Mouse (Mus musculus): ENCODE measurements around the gene Fign. TPM values are rescaled to one million over a fixed set of nuclear protein-coding genes. Genes with fewer than 3 reads are reported as not detected.

Fign gene
- polyA plus RNA-seq, 1 experiment from 2014 or later, result 2.0 TPM

GRCm38 (mm10) chr2:64083853-64084427 lies 13.9 kb downstream of the Fign start:
- TF ChIP-seq EP300 (IDR thresholded peaks at IDR 0.05) (no peak), CTCF (IDR thresholded peaks at IDR 0.05) (no peak)
- no peak for DNase-seq (ENCODE audit: low spot score)
- H3K4me3 ChIP-seq (ENCODE audit: low read depth, low read length), result no peak overlapping the region
- no peaks in the 10 kb centered on the region for H3K4me1 ChIP-seq (ENCODE audit: insufficient read depth, low read depth, low read length)
- no peak for ATAC-seq
- H3K9ac ChIP-seq (replicated peaks; ENCODE audit: low read depth), result no peak overlapping the region
- H3K9me3 ChIP-seq (ENCODE audit: low read length), result no peaks in the 10 kb centered on the region
- H3K36me3 ChIP-seq (ENCODE audit: insufficient read depth, low read length), result no peaks in the 10 kb centered on the region
- H3K27me3 ChIP-seq (replicated peaks; ENCODE audit: insufficient read depth, low read length), result no peaks in the 10 kb centered on the region
- H3K4me2 ChIP-seq (replicated peaks; ENCODE audit: low read depth, low read length), result no peak overlapping the region
- H3K27ac ChIP-seq (ENCODE audit: low read length), result no peak overlapping the region
- WGBS, result 74% methylated on average over 5 of the region's 5 CpGs

- Histone ChIP-seq H3K27ac (ENCODE audit: low read length) (no peak overlapping the region), H3K9me3 (ENCODE audit: low read length) (no peaks in the 10 kb centered on the region), H3K4me3 (ENCODE audit: low read depth, low read length) (no peak overlapping the region), H3K9ac (replicated peaks; ENCODE audit: low read depth) (no peak overlapping the region), H3K4me2 (replicated peaks; ENCODE audit: low read depth, low read length) (no peak overlapping the region), H3K27me3 (replicated peaks; ENCODE audit: insufficient read depth, low read length) (no peaks in the 10 kb centered on the region), H3K4me1 (ENCODE audit: insufficient read depth, low read depth, low read length) (no peaks in the 10 kb centered on the region), H3K36me3 (ENCODE audit: insufficient read depth, low read length) (no peaks in the 10 kb centered on the region)
- ATAC-seq (no peak), DNase-seq (ENCODE audit: low spot score) (no peak)
- TF ChIP-seq EP300 (IDR thresholded peaks at IDR 0.05), result no peak
- no peak for TF ChIP-seq CTCF (IDR thresholded peaks at IDR 0.05)
- 30% methylated on average over 4 of the region's 4 CpGs for whole genome bisulfite sequencing
Measured at GRCm38 (mm10) chr2:64079765-64080164, 18.1 kb downstream of the Fign start.

- H3K9ac ChIP-seq (replicated peaks; ENCODE audit: low read depth), result no peak overlapping the region
- H3K4me3 ChIP-seq (ENCODE audit: low read depth, low read length), result no peak overlapping the region
- no peaks in the 10 kb centered on the region for H3K4me1 ChIP-seq (ENCODE audit: insufficient read depth, low read depth, low read length)
- no peaks in the 10 kb centered on the region for H3K9me3 ChIP-seq (ENCODE audit: low read length)
- DNase-seq (ENCODE audit: low spot score) (peak; percentile 60), ATAC-seq (peak; percentile 28; the same call in 1 of the 2 replicates)
- TF ChIP-seq CTCF (IDR thresholded peaks at IDR 0.05), result no peak
- no peak for TF ChIP-seq EP300 (IDR thresholded peaks at IDR 0.05)
- no peaks in the 10 kb centered on the region for H3K36me3 ChIP-seq (ENCODE audit: insufficient read depth, low read length)
- H3K27me3 ChIP-seq (replicated peaks; ENCODE audit: insufficient read depth, low read length), result no peaks in the 10 kb centered on the region
- no peak overlapping the region for H3K27ac ChIP-seq (ENCODE audit: low read length)
- 39% methylated on average over 3 of the region's 3 CpGs for WGBS
- H3K4me2 ChIP-seq (replicated peaks; ENCODE audit: low read depth, low read length), result no peak overlapping the region
Measured at GRCm38 (mm10) chr2:64078551-64078950, 19.3 kb downstream of the Fign start.

- 74% methylated on average over 2 of the region's 2 CpGs for WGBS
- no peaks in the 10 kb centered on the region for H3K36me3 ChIP-seq (ENCODE audit: insufficient read depth, low read length)
- no peaks in the 10 kb centered on the region for H3K4me1 ChIP-seq (ENCODE audit: insufficient read depth, low read depth, low read length)
- no peak overlapping the region for H3K4me2 ChIP-seq (replicated peaks; ENCODE audit: low read depth, low read length)
- no peaks in the 10 kb centered on the region for H3K27me3 ChIP-seq (replicated peaks; ENCODE audit: insufficient read depth, low read length)
- no peak for TF ChIP-seq CTCF (IDR thresholded peaks at IDR 0.05)
- no peak for TF ChIP-seq EP300 (IDR thresholded peaks at IDR 0.05)
- DNase-seq (ENCODE audit: low spot score) (no peak), ATAC-seq (no peak)
- no peak overlapping the region for H3K9ac ChIP-seq (replicated peaks; ENCODE audit: low read depth)
- no peak overlapping the region for H3K27ac ChIP-seq (ENCODE audit: low read length)
- H3K4me3 ChIP-seq (ENCODE audit: low read depth, low read length), result no peak overlapping the region
- no peaks in the 10 kb centered on the region for H3K9me3 ChIP-seq (ENCODE audit: low read length)
Measured at GRCm38 (mm10) chr2:64077846-64078245, 20.0 kb downstream of the Fign start.

- Histone ChIP-seq H3K4me1 (ENCODE audit: insufficient read depth, low read depth, low read length) (no peaks in the 10 kb centered on the region), H3K9me3 (ENCODE audit: low read length) (no peaks in the 10 kb centered on the region), H3K27ac (ENCODE audit: low read length) (no peak overlapping the region), H3K27me3 (replicated peaks; ENCODE audit: insufficient read depth, low read length) (no peaks in the 10 kb centered on the region), H3K9ac (replicated peaks; ENCODE audit: low read depth) (no peak overlapping the region), H3K4me2 (replicated peaks; ENCODE audit: low read depth, low read length) (peak overlapping the region; percentile 9), H3K36me3 (ENCODE audit: insufficient read depth, low read length) (no peaks in the 10 kb centered on the region), H3K4me3 (ENCODE audit: low read depth, low read length) (no peak overlapping the region)
- WGBS, result 46% methylated on average over 6 of the region's 6 CpGs
- DNase-seq (ENCODE audit: low spot score) (no peak), ATAC-seq (no peak)
- TF ChIP-seq CTCF (IDR thresholded peaks at IDR 0.05) (no peak), EP300 (IDR thresholded peaks at IDR 0.05) (no peak)
Measured at GRCm38 (mm10) chr2:64075873-64076272, 22.0 kb downstream of the Fign start.

- no peak overlapping the region for H3K27ac ChIP-seq (ENCODE audit: low read length)
- ATAC-seq, result no peak
- WGBS, result 29% methylated on average over 17 of the region's 17 CpGs
Measured at GRCm38 (mm10) chr2:64074602-64075389, 23.0 kb downstream of the Fign start.

More at GRCm38 (mm10) chr2:64074602-64075389, 23.0 kb downstream of the Fign start:
- H3K4me2 ChIP-seq (replicated peaks; ENCODE audit: low read depth, low read length), result peak overlapping the region; percentile 44
- no peak for TF ChIP-seq CTCF (IDR thresholded peaks at IDR 0.05)
- no peak for TF ChIP-seq EP300 (IDR thresholded peaks at IDR 0.05)
- H3K27me3 ChIP-seq (replicated peaks; ENCODE audit: insufficient read depth, low read length), result no peaks in the 10 kb centered on the region
- peak overlapping the region; percentile 6; the same call in 1 of the 2 replicates for H3K4me3 ChIP-seq (ENCODE audit: low read depth, low read length)
- no peaks in the 10 kb centered on the region for H3K4me1 ChIP-seq (ENCODE audit: insufficient read depth, low read depth, low read length)
- DNase-seq (ENCODE audit: low spot score), result no peak
- H3K9ac ChIP-seq (replicated peaks; ENCODE audit: low read depth), result no peak overlapping the region
- no peaks in the 10 kb centered on the region for H3K36me3 ChIP-seq (ENCODE audit: insufficient read depth, low read length)
- no peaks in the 10 kb centered on the region for H3K9me3 ChIP-seq (ENCODE audit: low read length)

All from lung, postnatal 0 days (tissue).